Mouse (Mus musculus) frontal cortex, postnatal 14 days (tissue): Measurements from ENCODE around the gene A2ml1.
A peak's percentile ranks its signal among the peaks of the same experiment; 100 is the strongest.

ENCODE experiments used
- DNase-seq, 2 experiments: peaks; one replicate each; pipeline ENCODE4 v3.0.0; 2022; ENCODE audit warnings: low spot score in 2 of 2

A2ml1 gene

GRCm38 (mm10) chr6:128549463-128550452 lies 31.6 kb downstream of the A2ml1 start:
- no peak for DNase-seq

GRCm38 (mm10) chr6:128548532-128548931 lies 32.9 kb downstream of the A2ml1 start:
- DNase-seq = no peak

- DNase-seq = no peak
Observed at GRCm38 (mm10) chr6:128545402-128545801, 36.0 kb downstream of the A2ml1 start.

GRCm38 (mm10) chr6:128543226-128543625 lies 38.2 kb downstream of the A2ml1 start:
- DNase-seq = peak; percentile 5 to 10

GRCm38 (mm10) chr6:128535250-128535649 lies 46.2 kb downstream of the A2ml1 start:
- DNase-seq = no peak

GRCm38 (mm10) chr6:128533296-128533695 lies 48.1 kb downstream of the A2ml1 start:
- no peak for DNase-seq

- DNase-seq = no peak
Observed at GRCm38 (mm10) chr6:128532701-128533100, 48.7 kb downstream of the A2ml1 start.

- no peak for DNase-seq
Observed at GRCm38 (mm10) chr6:128528491-128528890, 52.9 kb downstream of the A2ml1 start.

- no peak for DNase-seq
Observed at GRCm38 (mm10) chr6:128527110-128527509, 54.3 kb downstream of the A2ml1 start.

- DNase-seq = no peak
Observed at GRCm38 (mm10) chr6:128526601-128527000, 54.8 kb downstream of the A2ml1 start, which contains the start of gene Pzp. Gene Pzp, minus strand, starts transcription at chr6:128526720.

GRCm38 (mm10) chr6:128525801-128526200 lies 55.6 kb downstream of the A2ml1 start:
- DNase-seq = no peak

- DNase-seq = no peak
Observed at GRCm38 (mm10) chr6:128523360-128523759, 58.0 kb downstream of the A2ml1 start.

GRCm38 (mm10) chr6:128519159-128519558 lies 62.2 kb downstream of the A2ml1 start:
- no peak for DNase-seq

GRCm38 (mm10) chr6:128505676-128506236 lies 75.7 kb downstream of the A2ml1 start:
- DNase-seq = no peak

- DNase-seq = no peak
Observed at GRCm38 (mm10) chr6:128504743-128505142, 76.7 kb downstream of the A2ml1 start.

- no peak for DNase-seq
Observed at GRCm38 (mm10) chr6:128495346-128495745, 86.1 kb downstream of the A2ml1 start.

- DNase-seq = no peak
Observed at GRCm38 (mm10) chr6:128494646-128495331, 86.6 kb downstream of the A2ml1 start.

GRCm38 (mm10) chr6:128491916-128492315 lies 89.5 kb downstream of the A2ml1 start:
- DNase-seq = no peak

GRCm38 (mm10) chr6:128490141-128490540 lies 91.3 kb downstream of the A2ml1 start:
- DNase-seq = no peak
